Mouse (Mus musculus) MEL (cell line): ENCODE results near the gene Dennd1a. TPM values are rescaled to one million over a fixed set of nuclear protein-coding genes. Genes with fewer than 3 reads are reported as not detected.

ENCODE experiments used
- DNase-seq: peaks from one replicate; pipeline ENCODE4 v3.0.0; 2011; ENCODE audit warnings: low read depth, low spot score
- H3K27ac ChIP-seq: 2 replicates; pipeline ENCODE4 v1.5.1; 2012; ENCODE audit warnings: low read depth, mild to moderate bottlenecking, control low read depth, low read length, moderate library complexity; ENCODE audit not compliant: control insufficient read depth
- H3K27me3 ChIP-seq, 2 experiments: fragments of 150-350 bp in 1 of 2; sonication (generic) in 1 of 2; 2 replicates each; pipeline ENCODE4 v1.6.1; 2012; ENCODE audit warnings: low read length in 2 of 2, mild to moderate bottlenecking in 2 of 2, improper control_type of control experiment in 1 of 2, moderate library complexity in 1 of 2; ENCODE audit not compliant: insufficient read depth in 2 of 2, control insufficient read depth in 1 of 2
- H3K36me3 ChIP-seq, 2 experiments: 2 replicates each; pipeline ENCODE4 v1.6.1; 2012 to 2014; ENCODE audit warnings: low read length in 2 of 2, improper control_type of control experiment in 1 of 2, inconsistent platforms in 1 of 2, mild to moderate bottlenecking in 1 of 2; ENCODE audit not compliant: insufficient read depth in 2 of 2, control insufficient read depth in 1 of 2
- H3K4me1 ChIP-seq, 2 experiments: fragments of 150-350 bp in 1 of 2; sonication (generic) in 1 of 2; 2 replicates each; pipeline ENCODE4 v1.6.1; 2012; ENCODE audit warnings: low read length in 2 of 2, improper control_type of control experiment in 1 of 2, mild to moderate bottlenecking in 1 of 2; ENCODE audit not compliant: insufficient read depth in 2 of 2, control insufficient read depth in 1 of 2
- H3K4me3 ChIP-seq, 2 experiments: fragments of 150-350 bp in 1 of 2; sonication (generic) in 1 of 2; 2 replicates each; pipeline ENCODE4 v1.5.1; 2012; ENCODE audit warnings: low read depth in 2 of 2, low read length in 2 of 2, mild to moderate bottlenecking in 2 of 2, moderate library complexity in 2 of 2, control low read depth in 1 of 2, improper control_type of control experiment in 1 of 2; ENCODE audit not compliant: control insufficient read depth in 1 of 2, insufficient read depth in 1 of 2
- H3K79me2 ChIP-seq: 2 replicates; pipeline ENCODE4 v1.6.1; 2012; ENCODE audit warnings: mild to moderate bottlenecking, low read length, moderate library complexity; ENCODE audit not compliant: control insufficient read depth, poor library complexity, insufficient read depth
- H3K9ac ChIP-seq: 2 replicates; pipeline ENCODE4 v1.6.1; 2012; ENCODE audit warnings: low read depth, mild to moderate bottlenecking, control low read depth, low read length, moderate library complexity; ENCODE audit not compliant: control insufficient read depth, poor library complexity, severe bottlenecking
- H3K9me3 ChIP-seq: fragments of 150-350 bp; sonication (generic); replicated peaks from 2 replicates; pipeline ENCODE4 v1.6.1; 2012; ENCODE audit warnings: mild to moderate bottlenecking, low read length, improper control_type of control experiment, moderate library complexity; ENCODE audit not compliant: insufficient read depth
- BHLHE40 ChIP-seq: IDR thresholded peaks from 2 replicates; pipeline ENCODE4 v1.6.1; 2012; ENCODE audit warnings: low read depth, mild to moderate bottlenecking, inconsistent platforms, low read length, improper control_type of control experiment, borderline replicate concordance
- CHD2 ChIP-seq: IDR thresholded peaks from 2 replicates; pipeline ENCODE4 v1.6.1; 2011; ENCODE audit warnings: low read length, improper control_type of control experiment
- E2F4 ChIP-seq: IDR thresholded peaks from 2 replicates; pipeline ENCODE4 v1.6.1; 2011; ENCODE audit warnings: low read depth, low read length, improper control_type of control experiment, borderline replicate concordance
- ELF1 ChIP-seq: IDR thresholded peaks from 2 replicates; pipeline ENCODE4 v1.6.1; 2014; ENCODE audit warnings: low read depth, mild to moderate bottlenecking, inconsistent platforms, low read length, improper control_type of control experiment, moderate library complexity
- HCFC1 ChIP-seq: IDR thresholded peaks from 2 replicates; pipeline ENCODE4 v1.6.1; 2012; ENCODE audit warnings: low read depth, mild to moderate bottlenecking, inconsistent platforms, low read length, improper control_type of control experiment, moderate library complexity
- MEF2A ChIP-seq: IDR thresholded peaks from 2 replicates; pipeline ENCODE4 v1.6.1; 2014; ENCODE audit warnings: low read depth, mild to moderate bottlenecking, inconsistent platforms, low read length, improper control_type of control experiment; ENCODE audit not compliant: poor library complexity, insufficient replicate concordance, severe bottlenecking; ENCODE audit errors: extremely low read depth
- MXI1 ChIP-seq: IDR thresholded peaks from 2 replicates; pipeline ENCODE4 v1.6.1; 2011; ENCODE audit warnings: mild to moderate bottlenecking, low read depth, low read length, improper control_type of control experiment
- NRF1 ChIP-seq: IDR thresholded peaks from 2 replicates; pipeline ENCODE4 v1.6.1; 2014; ENCODE audit warnings: low read depth, mild to moderate bottlenecking, inconsistent platforms, low read length, improper control_type of control experiment, moderate library complexity; ENCODE audit not compliant: poor library complexity, insufficient read depth, severe bottlenecking
- POLR2AphosphoS5 ChIP-seq: IDR thresholded peaks from 2 replicates; pipeline ENCODE4 v1.6.1; 2012; ENCODE audit warnings: low read depth, borderline replicate concordance, mild to moderate bottlenecking, inconsistent platforms, low read length, moderate library complexity, mixed read lengths
- RAD21 ChIP-seq: IDR thresholded peaks from 2 replicates; pipeline ENCODE4 v1.6.1; 2011; ENCODE audit warnings: mild to moderate bottlenecking, low read depth, low read length, improper control_type of control experiment
- RCOR1 ChIP-seq: IDR thresholded peaks from 2 replicates; pipeline ENCODE4 v1.6.1; 2012; ENCODE audit warnings: low read depth, mild to moderate bottlenecking, inconsistent platforms, low read length, improper control_type of control experiment
- ZC3H11A ChIP-seq: IDR thresholded peaks from 2 replicates; pipeline ENCODE4 v1.6.1; 2012; ENCODE audit warnings: low read depth, mild to moderate bottlenecking, inconsistent platforms, low read length, improper control_type of control experiment
- ZNF384 ChIP-seq: IDR thresholded peaks from 2 replicates; pipeline ENCODE4 v1.6.1; 2012; ENCODE audit warnings: low read depth, mild to moderate bottlenecking, inconsistent platforms, low read length, improper control_type of control experiment
- polyA plus RNA-seq, 2 experiments: library from polyadenylated mRNA; stranded (reverse) in 1 of 2; unstranded in 1 of 2; fragments of >175 nt in 1 of 2; fragments of >200 nt in 1 of 2; gene quantifications; 2 replicates each; pipeline versions ENCODE4 v1.2.1 to v1.2.4; 2012; ENCODE audit warnings: low replicate concordance in 2 of 2, low read depth in 1 of 2; ENCODE audit not compliant: insufficient read length in 2 of 2, insufficient read depth in 1 of 2, missing spikeins in 1 of 2
- total RNA-seq: library from RNA; depleted of rRNA; stranded (reverse); fragments of 300-350 nt; gene quantifications from 2 replicates; pipeline ENCODE4 v1.2.3, GENCODE M21; 2012

Gene Dennd1a
- total and polyA plus RNA-seq, 3 experiments: 5.0 to 21.8 TPM; not detected in 1

DNA sequence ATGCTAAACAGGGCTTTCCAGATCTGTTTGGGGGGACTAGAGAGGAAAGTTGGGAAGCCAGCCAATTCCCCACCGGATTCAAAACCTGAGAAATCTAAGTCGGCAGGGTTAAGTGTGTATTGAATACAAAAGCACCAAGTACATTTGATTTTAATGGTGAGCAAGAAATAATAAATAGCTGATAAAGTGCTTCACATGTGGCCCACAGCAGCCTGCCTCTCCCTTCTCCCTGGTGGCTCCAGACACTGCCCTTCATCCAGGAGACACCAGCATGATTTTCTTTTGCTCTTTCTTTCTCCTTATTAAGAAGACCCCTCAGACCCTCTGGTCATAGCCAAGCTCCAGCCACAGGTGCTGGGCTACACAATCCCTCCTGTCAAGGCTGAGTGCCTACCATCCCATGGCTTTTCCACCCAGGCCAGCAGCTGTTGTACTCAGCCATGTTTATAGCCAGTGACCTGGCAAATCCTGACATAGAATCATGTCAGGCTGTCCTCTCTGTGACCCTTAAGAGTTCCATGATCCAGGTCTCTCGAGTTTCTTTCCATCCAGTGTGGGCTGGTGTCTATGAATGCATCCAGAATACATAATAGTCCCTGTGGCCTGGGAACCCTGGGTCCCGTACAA is 467.6 kb downstream of the Dennd1a start:
- H3K4me1 ChIP-seq: no peaks in the 10 kb centered on the region
- no peak for DNase-seq
- TF ChIP-seq POLR2AphosphoS5 (no peak), HCFC1 (no peak), CHD2 (no peak), E2F4 (no peak), RAD21 (no peak), ZNF384 (no peak), ELF1 (no peak)
- no peak overlapping the region for H3K9ac ChIP-seq
- H3K27ac ChIP-seq: no peak overlapping the region
- H3K9me3 ChIP-seq: no peaks in the 10 kb centered on the region
- no peaks in the 10 kb centered on the region for H3K79me2 ChIP-seq
- no peaks in the 10 kb centered on the region for H3K36me3 ChIP-seq
- H3K27me3 ChIP-seq: no peaks in the 10 kb centered on the region
- no peak overlapping the region for H3K4me3 ChIP-seq

GRCm38 (mm10) chr2:37818761-37819525 is 468.2 kb downstream of the Dennd1a start:
- H3K4me3 ChIP-seq: no peak overlapping the region
- DNase-seq: no peak
- H3K4me1 ChIP-seq: no peaks in the 10 kb centered on the region
- no peaks in the 10 kb centered on the region for H3K36me3 ChIP-seq
- H3K27ac ChIP-seq: no peak overlapping the region
- no peaks in the 10 kb centered on the region for H3K9me3 ChIP-seq
- TF ChIP-seq E2F4 (no peak), ZC3H11A (no peak), POLR2AphosphoS5 (no peak), HCFC1 (no peak), MEF2A (no peak), RCOR1 (no peak), ZNF384 (no peak), MXI1 (no peak), BHLHE40 (no peak), CHD2 (no peak), NRF1 (no peak)
- TF ChIP-seq, all 39 proteins: peak for 0
- Histone ChIP-seq H3K27me3 (no peaks in the 10 kb centered on the region), H3K9ac (no peak overlapping the region), H3K79me2 (no peaks in the 10 kb centered on the region)
